Mouse (Mus musculus) embryonic fibroblast, embryonic 13.5 days (primary cell): ENCODE results near the gene Nos1. TPM values are rescaled to one million over a fixed set of nuclear protein-coding genes. Genes with fewer than 3 reads are reported as not detected.

ENCODE experiments used
- H3K27ac ChIP-seq: 2 replicates; pipeline ENCODE4 v1.5.1; 2012; ENCODE audit warnings: low read length, control low read depth, inconsistent platforms; ENCODE audit not compliant: insufficient read depth
- H3K4me1 ChIP-seq: 2 replicates; pipeline ENCODE4 v1.6.1; 2011; ENCODE audit warnings: low read length; ENCODE audit not compliant: control insufficient read depth, insufficient read depth
- H3K4me3 ChIP-seq: 2 replicates; pipeline ENCODE4 v1.5.1; 2011; ENCODE audit warnings: mild to moderate bottlenecking, control low read depth, low read length; ENCODE audit not compliant: insufficient read depth
- CTCF ChIP-seq: IDR thresholded peaks from 2 replicates; pipeline ENCODE4 v1.5.1; 2011; ENCODE audit warnings: mild to moderate bottlenecking, control low read depth, low read length, moderate library complexity, borderline replicate concordance; ENCODE audit not compliant: insufficient read depth
- POLR2A ChIP-seq: IDR thresholded peaks from 2 replicates; pipeline ENCODE4 v1.6.1; 2011; ENCODE audit warnings: low read depth, mild to moderate bottlenecking, control low read depth, low read length, moderate library complexity
- polyA plus RNA-seq: library from polyadenylated mRNA; stranded (reverse); fragments of >200 nt; gene quantifications from 2 replicates; pipeline ENCODE4 v1.2.4, GENCODE M21; 2011; ENCODE audit warnings: low read depth; ENCODE audit not compliant: missing spikeins, insufficient read length

Nos1 gene
- polyA plus RNA-seq, 1 experiment: 0.14 TPM

GRCm38 (mm10) chr5:117976657-117977500 lies 196.0 kb downstream of the Nos1 start, which contains the start of gene Fbxo21:
TSS of gene Fbxo21 (plus strand) at chr5:117976730.
- TF ChIP-seq CTCF: no peak
- peak; percentile 84 for TF ChIP-seq POLR2A
- no peak within 1 kb of the TSS for H3K27ac ChIP-seq
- peak within 1 kb of the TSS; percentile 66 for H3K4me3 ChIP-seq

GRCm38 (mm10) chr5:117977501-117978158 lies 196.8 kb downstream of the Nos1 start:
- TF ChIP-seq POLR2A (no peak; the same call in 1 of the 2 replicates), CTCF (no peak)
- Histone ChIP-seq H3K27ac (no peak overlapping the region), H3K4me1 (peaks cover 3% of the 10 kb centered on the region; the same call in 1 of the 2 replicates), H3K4me3 (peak overlapping the region; percentile 66)

More at GRCm38 (mm10) chr5:117976657-117977500, 196.0 kb downstream of the Nos1 start, which contains the start of gene Fbxo21:
- peaks cover 3% of the 10 kb centered on the region; the same call in 1 of the 2 replicates for H3K4me1 ChIP-seq

- Histone ChIP-seq H3K27ac (no peak overlapping the region), H3K4me1 (peaks cover 3% of the 10 kb centered on the region; the same call in 1 of the 2 replicates), H3K4me3 (peak overlapping the region; percentile 66)
- TF ChIP-seq POLR2A: no peak
- TF ChIP-seq CTCF: no peak
Measured at GRCm38 (mm10) chr5:117978159-117978697, 197.4 kb downstream of the Nos1 start.

- TF ChIP-seq POLR2A: no peak
- no peak for TF ChIP-seq CTCF
- no peak overlapping the region for H3K4me3 ChIP-seq
- no peak overlapping the region for H3K27ac ChIP-seq
- H3K4me1 ChIP-seq: peaks cover 3% of the 10 kb centered on the region; the same call in 1 of the 2 replicates
Measured at GRCm38 (mm10) chr5:117979082-117979481, 198.2 kb downstream of the Nos1 start.

- TF ChIP-seq POLR2A (no peak), CTCF (no peak)
- H3K4me1 ChIP-seq: peaks cover 3% of the 10 kb centered on the region; the same call in 1 of the 2 replicates
- no peak overlapping the region for H3K4me3 ChIP-seq
- no peak overlapping the region for H3K27ac ChIP-seq
Measured at GRCm38 (mm10) chr5:117980921-117981320, 200.1 kb downstream of the Nos1 start.

GRCm38 (mm10) chr5:117981943-117982342 lies 201.1 kb downstream of the Nos1 start:
- Histone ChIP-seq H3K4me3 (no peak overlapping the region), H3K27ac (no peak overlapping the region), H3K4me1 (peaks cover 3% of the 10 kb centered on the region; the same call in 1 of the 2 replicates)
- TF ChIP-seq CTCF (no peak), POLR2A (no peak)

- Histone ChIP-seq H3K27ac (no peak overlapping the region), H3K4me3 (no peak overlapping the region), H3K4me1 (no peaks in the 10 kb centered on the region)
- TF ChIP-seq POLR2A (no peak), CTCF (no peak)
Measured at GRCm38 (mm10) chr5:117986327-117986726, 205.5 kb downstream of the Nos1 start.

GRCm38 (mm10) chr5:117987891-117988290 lies 207.1 kb downstream of the Nos1 start:
- Histone ChIP-seq H3K4me1 (no peaks in the 10 kb centered on the region), H3K27ac (no peak overlapping the region), H3K4me3 (no peak overlapping the region)
- TF ChIP-seq CTCF (no peak), POLR2A (no peak)

- no peaks in the 10 kb centered on the region for H3K4me1 ChIP-seq
- H3K27ac ChIP-seq: no peak overlapping the region
- no peak for TF ChIP-seq POLR2A
- no peak for TF ChIP-seq CTCF
- no peak overlapping the region for H3K4me3 ChIP-seq
Measured at GRCm38 (mm10) chr5:117988367-117988766, 207.5 kb downstream of the Nos1 start.

- H3K4me3 ChIP-seq: no peak overlapping the region
- TF ChIP-seq CTCF (no peak), POLR2A (no peak)
- no peaks in the 10 kb centered on the region for H3K4me1 ChIP-seq
- H3K27ac ChIP-seq: no peak overlapping the region
Measured at GRCm38 (mm10) chr5:117989773-117990172, 208.9 kb downstream of the Nos1 start.
